Mouse (Mus musculus) layer of hippocampus, postnatal 36 days (tissue): ENCODE results near the gene Cic. TPM values are rescaled to one million over a fixed set of nuclear protein-coding genes. Genes with fewer than 3 reads are reported as not detected.

Experiments
- DNase-seq, 2 experiments: peaks; one replicate each; pipeline ENCODE4 v3.0.0; 2022
- total RNA-seq, 2 experiments: library from RNA; stranded (reverse); gene quantifications; 2 replicates each; pipeline ENCODE4 v1.2.3; 2021

Gene Cic
- total RNA-seq, 2 experiments from 2014 or later: 173 to 213 TPM

DNA sequence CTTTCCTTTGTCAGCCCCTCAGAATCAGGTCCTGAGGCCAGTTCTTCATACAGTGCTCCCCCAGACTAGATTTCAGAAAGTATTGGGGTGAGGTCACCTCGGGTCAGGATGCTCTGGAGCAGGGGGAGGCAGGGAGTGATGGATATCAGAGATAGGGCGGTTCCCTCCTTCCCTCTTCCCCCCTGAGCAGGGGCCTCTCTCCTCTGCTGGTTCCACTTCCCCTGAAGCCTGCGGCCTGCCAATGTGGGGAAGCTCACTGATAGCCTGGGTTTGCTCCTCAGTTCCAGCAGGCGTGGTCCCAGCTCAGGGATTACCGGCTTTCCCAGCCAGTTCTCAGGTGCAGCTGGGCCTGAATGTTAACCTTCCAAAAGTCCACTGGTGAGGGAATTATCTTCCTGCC lies 16.1 kb downstream of the Cic start:
- DNase-seq: no peak

DNA sequence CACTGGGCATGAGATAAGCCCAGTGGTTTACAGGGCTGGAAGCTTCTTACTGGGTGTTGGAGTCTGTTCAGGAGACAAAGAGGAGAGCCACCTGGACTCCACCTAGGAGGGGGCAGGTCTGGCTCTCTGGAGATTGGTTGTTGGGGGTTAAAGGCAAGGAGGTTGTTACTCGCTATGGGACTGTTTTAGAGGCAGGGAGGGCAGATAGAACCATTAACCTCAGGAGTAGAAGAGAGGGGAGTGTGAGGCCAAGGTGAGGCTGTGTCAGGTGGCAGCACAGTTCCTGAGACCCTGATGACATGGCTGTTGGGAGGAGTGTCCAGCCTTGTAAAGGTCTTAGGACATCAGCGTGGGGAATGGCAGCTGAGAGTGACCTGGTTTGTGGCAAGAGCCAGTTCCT lies 16.7 kb downstream of the Cic start:
- DNase-seq: no peak

DNA sequence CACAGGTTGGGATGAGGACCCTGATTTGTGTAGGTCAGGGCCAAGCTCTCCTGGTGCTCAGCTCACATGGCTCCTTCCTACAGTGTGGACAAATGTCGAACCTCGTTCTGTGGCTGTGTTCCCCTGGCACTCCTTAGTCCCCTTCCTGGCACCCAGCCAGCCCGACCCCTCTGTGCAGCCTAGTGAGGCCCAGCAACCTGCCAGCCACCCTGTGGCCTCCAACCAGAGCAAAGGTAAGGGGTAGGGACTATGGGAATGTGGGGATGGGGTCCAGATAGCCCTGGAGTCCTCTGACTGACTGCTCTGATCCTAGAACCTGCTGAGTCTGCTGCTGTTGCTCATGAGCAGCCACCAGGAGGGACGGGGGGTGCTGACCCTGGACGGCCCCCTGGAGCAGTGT lies 17.3 kb downstream of the Cic start:
- no peak for DNase-seq

DNA sequence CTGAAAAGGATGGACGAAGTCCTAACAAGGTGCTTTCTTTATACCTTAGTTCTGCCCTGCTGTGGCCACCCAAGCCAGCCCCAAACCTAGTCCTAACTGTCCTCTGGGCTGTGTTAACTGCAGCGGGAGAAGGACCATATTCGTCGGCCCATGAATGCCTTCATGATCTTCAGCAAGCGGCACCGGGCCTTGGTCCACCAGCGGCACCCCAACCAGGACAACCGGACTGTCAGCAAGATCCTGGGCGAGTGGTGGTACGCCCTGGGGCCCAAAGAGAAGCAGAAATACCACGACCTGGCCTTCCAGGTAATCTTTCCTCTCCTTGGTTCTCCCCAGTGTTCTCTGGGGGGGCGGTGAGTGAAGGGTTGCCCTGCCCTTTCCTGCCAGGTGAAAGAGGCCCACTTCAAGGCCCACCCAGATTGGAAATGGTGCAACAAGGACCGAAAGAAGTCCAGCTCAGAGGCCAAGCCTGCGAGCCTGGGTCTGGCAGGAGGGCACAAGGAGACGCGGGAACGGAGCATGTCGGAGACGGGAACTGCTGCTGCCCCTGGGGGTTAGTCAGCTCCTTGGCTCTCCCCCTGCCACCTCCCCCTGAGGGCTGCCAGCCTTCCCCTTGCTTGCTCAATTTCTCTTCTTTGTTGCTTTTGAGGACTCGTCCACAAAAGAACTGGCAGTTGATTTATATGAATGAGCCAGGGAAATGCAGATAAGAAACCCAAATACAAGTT lies 18.2 kb downstream of the Cic start:
- DNase-seq: no peak

DNA sequence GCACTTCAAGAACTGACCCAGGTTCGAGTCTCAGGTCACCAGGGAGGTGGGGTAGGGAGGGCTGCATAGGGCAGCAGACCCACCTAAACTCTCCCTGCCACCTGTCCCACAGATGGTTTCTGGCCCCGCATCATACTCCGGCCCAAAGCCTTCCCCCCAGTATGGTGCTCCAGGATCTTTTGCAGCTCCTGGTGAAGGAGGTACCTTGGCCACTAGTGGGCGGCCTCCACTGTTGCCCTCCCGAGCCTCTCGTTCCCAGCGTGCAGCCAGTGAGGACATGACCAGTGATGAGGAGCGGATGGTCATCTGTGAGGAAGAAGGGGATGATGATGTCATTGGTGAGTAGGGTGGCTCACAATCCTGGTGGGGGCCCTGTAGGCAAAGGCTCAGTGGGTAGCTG lies 19.5 kb downstream of the Cic start:
- DNase-seq: no peak

DNA sequence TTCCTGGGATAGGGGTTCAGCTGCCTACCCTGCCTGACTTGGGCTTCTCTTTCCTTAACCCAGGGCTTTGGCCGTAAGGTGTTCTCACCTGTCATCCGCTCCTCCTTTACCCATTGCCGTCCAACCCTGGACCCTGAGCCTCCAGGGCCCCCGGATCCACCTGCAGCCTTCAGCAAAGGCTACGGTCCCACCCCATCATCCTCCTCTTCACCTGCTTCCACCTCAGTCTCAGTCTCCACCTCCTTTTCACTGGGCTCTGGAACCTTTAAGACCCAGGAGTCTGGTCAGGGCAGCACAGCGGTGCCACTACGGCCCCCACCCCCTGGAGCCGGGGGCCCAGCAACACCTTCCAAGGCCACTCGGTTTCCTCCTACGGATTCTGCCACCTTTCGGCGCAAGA lies 20.5 kb downstream of the Cic start:
- no peak for DNase-seq

DNA sequence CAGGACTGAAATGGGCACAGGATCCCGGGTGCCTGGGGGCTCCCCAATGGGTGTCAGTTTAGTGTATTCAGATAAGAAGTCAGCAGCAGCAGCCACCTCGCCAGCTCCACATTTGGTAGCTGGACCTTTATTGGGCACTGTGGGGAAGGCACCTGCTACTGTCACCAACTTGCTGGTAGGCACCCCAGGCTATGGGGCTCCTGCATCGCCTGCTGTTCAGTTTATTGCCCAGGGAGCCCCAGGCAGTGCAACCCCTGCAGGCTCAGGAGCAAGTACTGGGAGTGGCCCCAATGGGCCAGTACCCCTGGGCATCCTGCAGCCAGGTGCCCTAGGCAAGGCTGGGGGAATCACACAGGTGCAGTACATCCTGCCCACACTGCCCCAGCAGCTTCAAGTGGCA lies 21.2 kb downstream of the Cic start:
- DNase-seq: peak in 1 of 2 experiments; percentile 1

DNA sequence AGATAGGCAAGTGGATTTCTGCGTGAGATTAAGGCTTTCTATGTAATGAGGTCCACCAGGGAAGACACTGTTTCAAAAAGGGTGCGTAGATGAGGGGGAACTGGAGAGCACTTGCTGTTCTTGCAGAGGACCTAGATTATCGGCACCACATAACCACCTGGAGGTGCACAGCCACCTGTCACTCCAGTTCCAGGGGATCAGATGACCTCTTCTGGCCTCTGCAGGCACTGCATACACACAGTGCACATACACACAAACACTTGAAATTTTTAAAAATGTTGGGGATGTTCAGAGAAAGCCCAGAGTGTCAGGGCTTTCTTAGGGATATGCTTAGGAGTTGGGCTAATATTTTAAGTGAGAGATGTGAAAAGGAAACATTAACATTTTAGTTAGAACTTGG lies 22.4 kb downstream of the Cic start:
- no peak for DNase-seq

DNA sequence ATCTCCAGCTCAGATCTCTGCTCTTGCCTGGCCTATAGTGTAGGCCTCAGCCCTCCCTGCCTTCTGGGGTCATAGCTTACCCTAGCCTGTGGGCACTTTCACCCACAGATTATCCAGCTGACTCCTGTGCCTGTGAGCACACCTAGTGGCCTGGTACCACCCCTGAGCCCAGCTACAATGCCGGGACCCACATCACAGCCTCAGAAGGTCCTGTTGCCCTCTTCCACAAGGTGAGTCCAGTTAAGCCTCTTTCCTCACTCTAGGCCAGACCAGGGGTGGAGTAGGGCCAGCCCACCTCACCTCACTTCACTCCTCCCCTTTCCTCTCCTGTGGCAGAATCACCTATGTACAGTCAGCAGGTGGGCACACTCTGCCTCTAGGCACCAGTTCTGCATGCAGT lies 23.0 kb downstream of the Cic start:
- no peak for DNase-seq

DNA sequence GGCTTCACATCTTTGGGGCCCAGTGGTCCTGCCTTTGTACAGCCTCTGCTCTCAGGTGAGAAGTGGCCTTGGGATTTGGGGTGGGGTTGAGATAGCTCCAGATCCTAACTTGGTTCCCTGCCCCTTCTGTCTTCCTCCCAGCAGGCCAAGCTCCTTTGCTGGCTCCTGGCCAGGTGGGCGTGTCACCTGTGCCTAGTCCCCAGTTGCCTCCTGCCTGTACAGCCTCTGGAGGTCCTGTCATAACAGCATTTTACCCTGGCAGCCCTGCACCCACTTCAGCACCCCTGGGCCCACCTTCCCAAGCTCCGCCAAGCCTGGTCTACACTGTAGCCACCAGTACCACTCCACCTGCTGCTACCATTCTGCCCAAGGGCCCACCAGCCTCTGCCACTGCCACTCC lies 23.4 kb downstream of the Cic start:
- peak in 1 of 2 experiments; percentile 6 for DNase-seq

DNA sequence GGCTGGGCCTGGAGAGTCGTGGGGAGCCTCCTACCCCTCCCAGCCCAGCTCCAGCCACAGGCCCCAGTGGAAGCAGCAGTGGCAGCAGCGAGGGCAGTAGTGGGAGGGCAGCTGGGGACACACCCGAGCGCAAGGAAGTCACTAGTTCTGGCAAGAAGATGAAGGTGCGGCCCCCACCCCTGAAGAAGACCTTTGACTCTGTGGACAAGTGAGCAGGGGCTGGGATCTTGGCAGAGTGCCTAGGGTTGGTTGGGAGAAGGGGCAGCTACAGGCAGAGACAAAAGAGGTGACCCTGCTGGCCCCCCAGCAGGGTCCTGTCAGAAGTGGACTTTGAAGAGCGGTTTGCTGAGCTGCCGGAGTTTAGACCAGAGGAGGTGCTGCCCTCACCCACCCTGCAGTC lies 24.6 kb downstream of the Cic start:
- peak in 1 of 2 experiments; percentile 1 for DNase-seq

DNA sequence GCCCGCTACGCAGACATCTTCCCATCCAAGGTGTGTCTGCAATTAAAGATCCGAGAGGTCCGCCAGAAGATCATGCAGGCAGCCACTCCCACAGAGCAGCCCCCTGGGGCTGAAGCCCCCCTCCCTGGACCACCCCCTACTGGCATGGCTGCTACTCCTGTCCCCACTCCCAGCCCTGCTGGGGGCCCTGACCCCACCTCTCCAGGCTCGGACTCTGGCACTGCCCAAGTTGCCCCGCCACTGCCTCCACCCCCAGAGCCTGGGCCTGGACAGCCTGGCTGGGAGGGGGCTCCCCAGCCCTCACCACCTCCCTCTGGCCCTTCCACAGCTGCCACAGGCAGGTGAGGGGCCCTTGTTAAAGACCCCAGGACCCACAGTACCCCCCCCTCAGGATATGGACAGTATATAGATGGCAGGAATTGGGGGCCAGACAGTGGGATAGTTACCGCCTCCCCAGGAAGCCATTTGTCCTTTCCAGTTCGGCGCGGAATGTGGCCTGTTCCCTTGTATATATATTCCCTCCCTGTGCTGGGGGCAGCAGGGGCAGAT lies 25.8 kb downstream of the Cic start:
- DNase-seq: peak in 1 of 2 experiments; percentile 2

DNA sequence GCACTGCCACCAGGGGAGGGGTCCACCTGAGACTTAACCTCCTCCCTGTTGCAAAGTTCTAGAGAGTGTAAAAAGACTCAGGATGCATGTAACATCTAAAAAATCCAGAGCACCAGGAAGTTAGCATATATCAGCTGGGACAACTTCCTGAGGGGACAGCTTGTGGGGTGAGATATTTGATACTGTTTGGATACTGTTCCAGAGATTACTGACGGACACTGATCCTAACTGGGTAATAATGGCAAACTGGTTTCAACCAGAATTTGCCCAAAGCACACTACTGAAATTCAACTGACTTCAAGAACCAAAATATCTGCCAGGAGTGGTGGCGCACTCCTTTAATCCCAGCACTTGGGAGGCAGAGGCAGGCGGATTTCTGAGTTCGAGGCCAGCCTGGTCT lies 27.0 kb downstream of the Cic start:
- no peak for DNase-seq

DNA sequence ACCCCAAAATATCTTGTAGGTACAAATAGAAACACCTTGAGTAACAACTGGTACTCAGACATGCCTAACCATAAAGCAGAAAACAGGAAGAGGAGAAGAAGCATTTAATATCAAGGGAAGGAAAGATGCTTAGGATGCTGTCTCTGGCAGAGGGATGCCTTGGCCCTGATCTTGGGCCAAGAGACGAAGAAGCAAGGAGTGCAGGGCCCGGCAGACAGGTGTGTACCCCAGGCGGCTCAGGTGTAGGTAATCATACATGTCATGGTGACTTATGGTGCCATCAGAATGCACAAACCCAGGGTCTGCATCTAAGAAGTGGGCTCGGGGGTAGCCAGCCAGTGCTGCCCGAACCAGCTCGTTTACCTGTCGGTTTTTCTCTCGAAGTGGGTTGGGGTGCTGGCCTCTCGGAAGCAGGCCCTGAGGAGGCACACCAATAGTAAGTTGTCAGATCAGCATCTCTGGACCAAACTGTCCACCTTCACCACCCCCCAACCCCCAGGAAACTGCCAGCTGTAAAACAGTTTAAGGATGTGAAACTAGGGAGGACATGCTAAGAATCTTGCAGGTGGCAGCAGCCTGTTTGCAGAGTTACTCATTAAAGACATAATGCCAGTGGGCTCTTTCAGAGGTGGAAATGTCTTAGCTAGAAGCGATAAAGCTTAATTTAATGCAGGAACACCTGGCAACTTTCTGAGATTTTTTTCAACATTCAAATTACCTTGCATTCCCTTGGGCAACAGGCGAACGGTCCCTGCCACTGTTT lies 27.6 kb downstream of the Cic start:
- peak in 1 of 2 experiments; percentile 1 for DNase-seq

DNA sequence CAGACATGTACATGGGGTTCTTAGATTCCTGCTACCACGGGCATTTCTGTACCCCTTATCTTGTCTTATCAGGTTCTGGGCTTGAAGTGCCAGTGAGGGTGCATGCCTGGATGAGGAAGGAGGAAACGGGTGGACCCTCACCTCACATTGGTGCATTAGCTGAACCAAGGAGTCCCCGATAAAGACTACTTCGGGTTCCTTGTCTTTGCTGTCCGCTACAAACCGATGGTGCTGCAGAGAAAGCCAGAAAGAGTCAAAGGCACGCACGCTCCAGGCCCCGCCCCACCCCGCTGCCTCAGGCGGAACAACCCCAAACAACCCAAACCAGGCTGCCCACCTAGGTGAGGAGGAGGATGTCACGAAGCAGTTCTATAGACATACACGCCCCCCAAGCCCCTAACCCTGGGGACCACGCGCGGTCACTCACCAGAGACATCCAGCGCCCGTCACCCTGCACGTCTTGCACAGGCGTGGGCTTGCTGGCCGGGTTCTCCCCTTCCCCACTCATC lies 29.5 kb downstream of the Cic start:
- DNase-seq: no peak

DNA sequence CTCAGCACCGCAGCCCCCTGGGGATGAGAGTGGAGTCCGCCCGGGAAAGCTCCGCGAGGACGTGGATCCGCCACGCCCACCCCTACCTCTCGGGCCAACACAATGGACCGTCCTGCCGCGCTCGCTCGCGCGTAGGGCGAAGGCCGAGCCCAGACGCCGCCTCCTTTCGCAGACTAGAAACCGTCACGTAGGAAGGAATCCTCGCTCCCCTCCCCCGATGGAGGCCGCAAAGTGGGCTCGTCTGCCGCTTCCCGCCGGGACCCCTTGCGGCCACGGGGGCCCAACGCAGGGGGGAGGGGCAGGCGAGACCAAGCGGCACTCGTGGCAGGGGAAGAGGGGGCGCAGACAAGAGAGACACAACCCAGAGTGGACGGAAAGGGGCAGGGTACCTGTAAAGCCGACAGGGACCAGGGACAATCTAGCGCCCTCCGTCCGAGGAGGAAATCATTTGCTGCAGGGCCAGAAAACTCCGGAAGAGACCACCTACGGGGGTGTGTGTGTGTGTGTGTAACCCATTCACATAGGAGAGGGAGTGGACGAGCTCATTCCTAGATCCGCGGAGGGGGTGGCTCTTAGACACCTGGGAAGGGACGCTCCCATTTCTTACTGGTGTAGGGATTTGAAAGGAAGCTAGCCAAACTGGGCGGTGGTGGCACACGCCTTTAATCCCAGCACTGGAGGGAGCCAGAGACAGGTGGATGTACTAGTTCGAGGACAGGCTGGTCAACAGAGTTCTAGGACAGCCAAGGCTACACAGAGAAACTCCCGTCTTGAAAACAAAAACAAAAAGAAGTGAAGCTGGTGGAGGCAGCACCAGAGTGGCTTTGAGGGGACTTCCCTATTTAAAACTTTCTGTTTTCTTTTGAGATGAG lies 30.2 kb downstream of the Cic start, which contains the start of gene Pafah1b3:
Gene Pafah1b3, minus strand, starts transcription at position 533 of the 872 bp plus-strand sequence.
- peak; percentile 72 to 74 for DNase-seq

DNA sequence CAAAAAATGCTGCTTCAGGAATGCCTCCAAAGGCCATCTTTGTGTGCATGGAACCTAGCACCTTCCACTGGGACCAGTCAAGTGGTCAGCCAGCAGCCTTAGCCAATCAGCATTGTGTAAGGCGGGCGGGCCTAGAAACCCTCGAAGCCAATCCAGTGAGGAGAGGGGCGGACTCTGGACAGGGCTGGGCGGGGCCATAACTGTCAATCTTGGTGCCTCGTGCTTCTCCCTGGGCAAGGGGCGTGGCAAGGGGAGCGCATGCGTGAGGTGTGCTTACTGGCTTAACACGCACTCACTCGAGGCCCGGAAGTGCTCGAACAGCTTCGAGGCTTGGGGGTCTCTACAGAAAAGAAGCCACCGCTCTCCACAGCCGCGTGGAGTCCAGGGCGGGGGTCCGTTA lies 33.6 kb downstream of the Cic start, which contains the start of gene Prr19:
Gene Prr19, plus strand, starts transcription at position 349 of the 400 bp plus-strand sequence.
- DNase-seq: no peak

DNA sequence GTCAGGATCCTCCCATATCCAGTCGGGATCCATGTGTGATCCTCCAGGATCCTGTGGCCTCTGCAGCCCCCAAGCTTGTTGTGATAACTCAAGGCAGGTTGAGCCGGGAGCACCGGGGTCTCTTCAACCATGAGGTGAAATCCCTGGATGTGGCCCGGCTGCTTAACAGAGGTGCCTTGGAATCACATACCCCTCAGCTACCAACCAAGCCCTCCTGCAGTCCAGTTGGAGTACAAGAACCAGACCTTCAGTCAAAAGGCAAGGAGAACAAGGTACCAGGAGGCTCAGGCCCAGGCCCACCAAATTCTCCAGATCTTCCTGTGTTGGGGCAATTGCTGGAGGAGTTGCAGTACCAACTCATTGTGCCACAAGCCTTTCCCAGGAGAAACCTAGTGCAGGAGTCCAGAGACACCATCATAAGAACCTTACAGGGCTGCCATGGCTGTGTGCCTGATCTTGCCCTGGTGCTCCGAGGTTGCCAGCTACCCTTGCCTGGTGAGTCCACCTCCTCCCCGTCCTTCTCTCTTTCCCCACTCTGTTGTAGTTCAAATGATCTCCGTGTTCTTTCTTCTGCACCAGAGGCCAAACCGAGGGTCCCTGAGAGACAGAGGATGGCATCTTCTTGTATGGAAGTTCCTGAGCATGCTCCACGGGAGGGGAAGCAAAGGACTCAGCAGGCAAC lies 35.6 kb downstream of the Cic start:
- DNase-seq: no peak

DNA sequence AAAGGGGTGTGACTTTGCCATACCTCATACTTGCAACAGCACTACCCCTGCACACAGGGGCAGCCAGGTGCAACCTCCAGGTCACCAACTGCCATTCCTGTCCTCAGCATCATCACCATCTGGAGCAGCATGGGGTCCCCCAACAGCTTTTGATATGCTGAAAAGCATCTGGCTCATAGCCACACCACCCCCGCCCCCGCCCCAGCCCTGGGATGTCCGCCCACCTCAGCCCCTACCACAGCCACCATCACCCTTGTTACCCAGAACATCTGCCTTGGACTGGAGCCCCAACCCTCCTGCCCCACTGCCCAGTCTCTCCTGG lies 36.1 kb downstream of the Cic start:
- no peak for DNase-seq

DNA sequence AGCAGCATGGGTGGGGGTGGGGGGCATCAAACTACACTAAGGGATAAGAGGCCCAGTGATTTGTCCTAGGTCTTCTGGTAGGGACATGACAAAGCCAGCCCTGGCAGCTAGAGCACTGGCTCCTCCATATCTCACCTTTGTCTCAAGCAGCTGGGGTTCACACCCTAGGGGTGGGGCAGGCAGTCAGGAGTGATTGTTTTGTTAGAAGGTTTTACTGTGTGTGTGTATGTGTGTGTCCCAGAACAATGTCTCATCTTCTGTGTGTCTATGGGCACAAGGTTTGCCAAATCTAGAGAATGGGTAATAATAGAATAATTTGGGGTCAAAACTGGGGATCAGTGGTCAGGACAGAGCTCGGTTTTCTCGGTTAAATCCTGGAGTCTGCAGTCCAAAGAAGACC lies 38.0 kb downstream of the Cic start:
- DNase-seq: no peak

DNA sequence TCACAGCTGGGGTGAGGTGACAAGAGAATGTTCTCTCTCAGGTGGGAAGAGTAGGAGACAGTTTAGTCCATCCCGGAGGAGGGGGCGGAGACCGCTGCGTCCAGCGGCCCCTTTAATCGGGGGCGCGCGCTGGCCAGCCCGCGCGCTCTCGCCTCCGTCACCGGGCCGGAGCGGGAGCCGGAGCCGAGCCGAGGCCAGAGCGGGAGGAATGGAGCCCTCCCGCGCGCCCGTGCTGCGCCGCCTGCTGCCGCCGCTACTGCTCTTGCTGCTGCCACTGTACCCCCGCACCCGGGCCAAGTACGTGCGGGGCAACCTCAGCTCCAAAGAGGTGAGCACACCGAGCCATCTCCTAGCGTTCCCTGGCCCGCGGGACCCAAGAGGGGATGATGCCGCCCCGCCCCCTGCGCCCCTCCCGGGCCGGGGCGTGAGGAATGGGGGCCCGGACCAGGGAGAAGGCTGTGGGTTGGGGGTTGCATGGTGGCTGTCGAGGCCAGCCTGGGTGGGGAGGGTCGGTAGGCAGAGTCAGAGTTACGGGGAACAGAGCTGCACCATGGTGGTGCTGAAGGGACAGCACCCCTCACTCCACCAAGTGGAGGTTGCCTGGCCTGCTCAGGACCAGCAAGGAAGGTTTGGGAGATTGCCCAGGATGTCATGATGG lies 38.6 kb downstream of the Cic start, which contains the start of gene Tmem145:
Gene Tmem145, plus strand, starts transcription at position 151 of the 658 bp plus-strand sequence.
- DNase-seq: no peak
